Mouse (Mus musculus): ENCODE results near the gene Cep68.

The Cep68 gene

GRCm38 (mm10) chr11:20249296-20250110 lies at the start of gene Cep68:
Gene Cep68, minus strand, starts transcription at chr11:20249429.
- POLR2A ChIA-PET = interaction anchor here (0.5 to 7.6 kb wide), 92 partner anchors 8 to 667 kb away, joined by 3 to 134 read pairs (median 4); partner anchors contain the start of genes Actr2 (in 3 of the 4), Rab1a (in 3 of the 4), Slc1a4 (in 3 of the 4) and Sertad2 (in 1 of the 4)
- CTCF ChIA-PET = interaction anchor here (0.5 to 1.7 kb wide), 18 partner anchors 13 to 406 kb away, joined by 3 to 13 read pairs (median 4); partner anchors contain the start of genes Slc1a4 (in 2 of the 4) and Rab1a (in 1 of the 4)

DNA sequence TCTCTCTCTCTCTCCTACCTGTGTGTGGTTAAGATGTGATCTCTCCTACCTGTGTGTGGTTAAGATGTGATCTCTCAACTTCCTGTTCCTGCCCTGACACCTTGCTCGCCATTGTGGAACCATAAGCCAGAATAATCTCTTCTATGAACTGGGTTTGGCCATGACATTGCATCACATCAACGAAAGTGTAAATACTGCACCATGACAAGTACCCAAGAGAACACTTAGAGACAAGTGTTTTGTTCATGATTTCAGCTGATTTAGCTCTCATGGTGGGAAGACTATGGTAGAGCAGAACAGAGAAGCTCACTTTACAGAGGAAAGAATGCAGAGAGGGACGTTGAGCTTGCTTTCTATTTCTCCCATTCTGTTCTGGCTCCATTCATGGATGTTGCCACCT lies 35.2 kb upstream of the Cep68 start:
- POLR2A ChIA-PET = interaction anchor here in 2 of 4 experiments (0.9 to 1.5 kb wide), 3 partner anchors 17 to 116 kb away, joined by 3 to 5 read pairs (median 3); partner anchors contain the start of gene Slc1a4 (in 1 of the 2)
- CTCF ChIA-PET = interaction anchor here in 2 of 4 experiments (0.6 to 1.0 kb wide), 2 partner anchors 22 to 113 kb away, joined by 3 read pairs; no protein-coding TSS in a partner anchor

- CTCF ChIA-PET = no interaction called here
- POLR2A ChIA-PET = interaction anchor here in 1 of 4 experiments (1.2 kb wide), 1 partner anchor 50 kb away, joined by 5 read pairs; the partner anchor contains the start of gene Slc1a4
Measured at GRCm38 (mm10) chr11:20282601-20283219, 33.5 kb upstream of the Cep68 start.

GRCm38 (mm10) chr11:20280982-20281381 lies 31.8 kb upstream of the Cep68 start:
- CTCF ChIA-PET = no interaction called here
- POLR2A ChIA-PET = interaction anchor here in 2 of 4 experiments (0.5 to 0.6 kb wide), 2 partner anchors 180 to 1377 kb away, joined by 4 read pairs; no protein-coding TSS in a partner anchor

- ChIA-PET CTCF (interaction anchor here in 2 of 4 experiments (0.7 to 1.3 kb wide), 2 partner anchors 16 to 436 kb away, joined by 3 to 6 read pairs; no protein-coding TSS in a partner anchor), POLR2A (interaction anchor here in 1 of 4 experiments (1.1 kb wide), 1 partner anchor 9 kb away, joined by 4 read pairs; no protein-coding TSS in a partner anchor)
Measured at GRCm38 (mm10) chr11:20278702-20279101, 29.5 kb upstream of the Cep68 start.

DNA sequence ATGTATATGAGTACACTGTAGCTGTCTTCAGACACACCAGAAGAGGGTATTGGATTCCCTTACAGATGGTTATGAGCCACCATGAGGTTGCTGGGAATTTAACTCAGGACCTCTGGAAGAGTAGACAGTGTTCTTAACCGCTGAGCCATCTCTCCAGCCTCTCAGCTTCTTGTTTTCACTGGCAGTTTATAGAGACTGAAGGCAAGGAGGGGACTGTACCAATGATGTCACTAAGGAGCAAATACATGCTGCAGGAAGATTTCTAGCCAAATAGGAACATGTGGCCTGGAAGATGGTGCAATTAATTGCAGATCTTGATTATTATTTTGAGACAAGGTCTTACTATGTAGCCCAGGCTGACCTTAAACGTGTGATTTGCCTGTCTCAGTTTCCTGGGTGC lies 27.9 kb upstream of the Cep68 start:
- CTCF ChIA-PET = interaction anchor here in 1 of 4 experiments (1.0 kb wide), 1 partner anchor 14 kb away, joined by 3 read pairs; no protein-coding TSS in a partner anchor
- POLR2A ChIA-PET = interaction anchor here in 1 of 4 experiments (0.7 kb wide), 1 partner anchor 525 kb away, joined by 7 read pairs; no protein-coding TSS in a partner anchor

DNA sequence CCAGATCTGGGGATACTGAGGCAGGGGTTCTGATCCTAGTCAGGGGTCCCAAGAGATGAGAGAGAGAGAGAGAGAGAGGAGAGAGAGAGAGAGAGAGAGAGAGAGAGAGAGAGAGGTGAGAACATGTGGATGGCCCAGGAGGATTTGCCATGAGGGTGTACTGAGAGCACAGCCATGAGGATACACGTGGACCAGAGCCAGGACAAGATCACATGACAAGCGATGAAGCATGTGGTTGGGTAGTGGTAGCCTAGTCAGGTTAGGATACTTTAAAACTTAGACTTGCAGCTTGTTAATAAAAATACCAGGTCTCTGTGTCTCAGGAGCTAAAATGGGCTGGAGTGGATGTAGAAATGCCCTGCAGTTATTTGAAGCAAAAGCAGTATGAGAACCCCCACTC lies 26.7 kb upstream of the Cep68 start:
- POLR2A ChIA-PET = interaction anchor here in 1 of 4 experiments (0.7 kb wide), 1 partner anchor 286 kb away, joined by 4 read pairs; no protein-coding TSS in a partner anchor
- CTCF ChIA-PET = interaction anchor here in 1 of 4 experiments (0.8 kb wide), 1 partner anchor 256 kb away, joined by 4 read pairs; no protein-coding TSS in a partner anchor

GRCm38 (mm10) chr11:20269885-20270284 lies 20.7 kb upstream of the Cep68 start:
- CTCF ChIA-PET = no interaction called here

DNA sequence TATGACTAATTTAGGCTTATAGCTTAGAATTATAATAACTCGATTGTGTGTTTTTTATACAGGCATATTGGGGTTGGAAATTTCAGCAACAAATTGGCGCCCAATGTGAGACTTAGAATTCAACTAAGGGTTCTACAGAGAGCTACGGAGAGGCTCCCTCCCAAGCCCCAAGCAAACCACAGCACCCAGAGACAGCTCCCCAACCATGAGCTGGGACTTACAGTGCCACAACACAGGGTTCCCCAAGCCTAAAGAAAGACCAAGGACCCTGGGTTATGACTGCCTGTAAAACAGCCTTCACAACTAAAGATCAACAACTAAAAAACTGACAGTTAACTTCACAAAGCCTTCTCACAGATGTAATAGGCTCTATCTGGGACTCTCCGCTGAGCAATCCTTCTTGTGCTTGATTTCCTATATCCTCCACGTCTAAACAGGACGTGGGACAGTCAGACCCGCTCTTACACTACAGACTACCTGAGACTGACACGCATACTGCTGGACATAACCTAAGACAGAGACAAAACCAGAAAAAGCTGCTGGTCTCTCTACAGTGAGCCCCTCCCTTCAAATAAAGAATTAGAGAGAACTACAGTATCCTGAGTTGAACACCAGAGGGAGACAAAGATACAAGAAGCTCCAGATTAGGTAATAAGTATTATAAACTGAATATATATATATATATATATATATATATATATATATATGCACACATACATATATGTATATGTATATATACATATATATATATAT lies 13.6 kb upstream of the Cep68 start:
- CTCF ChIA-PET = interaction anchor here (0.5 to 2.4 kb wide), 45 partner anchors 10 to 620 kb away, joined by 3 to 17 read pairs (median 4); partner anchors contain the start of genes Cep68 (in 2 of the 4) and Slc1a4 (in 1 of the 4)
- POLR2A ChIA-PET = interaction anchor here (0.6 to 2.5 kb wide), 14 partner anchors 9 to 337 kb away, joined by 3 to 18 read pairs (median 4); partner anchors contain the start of genes Cep68 (in 4 of the 4) and Slc1a4 (in 1 of the 4)

More at GRCm38 (mm10) chr11:20269885-20270284, 20.7 kb upstream of the Cep68 start:
- POLR2A ChIA-PET = interaction anchor here in 1 of 4 experiments (0.8 kb wide), 1 partner anchor 9 kb away, joined by 4 read pairs; no protein-coding TSS in a partner anchor

DNA sequence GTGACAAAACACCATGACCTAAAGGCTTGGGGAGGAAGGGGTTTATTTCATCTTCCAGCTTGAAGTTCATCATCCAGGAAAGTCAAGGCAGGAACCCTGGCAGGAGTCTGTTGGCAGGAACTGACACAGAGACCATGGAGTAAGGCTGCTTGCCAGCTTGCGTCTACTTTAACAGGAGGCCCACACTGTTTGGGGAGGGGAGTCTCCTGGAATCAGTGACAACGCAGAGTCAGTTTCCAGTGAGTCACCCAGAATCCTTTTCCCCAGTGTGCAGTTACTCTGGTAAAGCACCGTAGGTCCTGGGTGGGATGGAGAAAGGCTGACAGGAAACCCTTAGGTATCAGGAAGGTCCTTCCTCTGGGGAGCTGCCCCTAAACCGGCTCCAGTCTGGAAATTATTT lies 5.6 kb upstream of the Cep68 start:
- CTCF ChIA-PET = no interaction called here
- POLR2A ChIA-PET = interaction anchor here in 2 of 4 experiments (1.0 to 1.5 kb wide), 2 partner anchors 8 to 11 kb away, joined by 4 read pairs; no protein-coding TSS in a partner anchor

DNA sequence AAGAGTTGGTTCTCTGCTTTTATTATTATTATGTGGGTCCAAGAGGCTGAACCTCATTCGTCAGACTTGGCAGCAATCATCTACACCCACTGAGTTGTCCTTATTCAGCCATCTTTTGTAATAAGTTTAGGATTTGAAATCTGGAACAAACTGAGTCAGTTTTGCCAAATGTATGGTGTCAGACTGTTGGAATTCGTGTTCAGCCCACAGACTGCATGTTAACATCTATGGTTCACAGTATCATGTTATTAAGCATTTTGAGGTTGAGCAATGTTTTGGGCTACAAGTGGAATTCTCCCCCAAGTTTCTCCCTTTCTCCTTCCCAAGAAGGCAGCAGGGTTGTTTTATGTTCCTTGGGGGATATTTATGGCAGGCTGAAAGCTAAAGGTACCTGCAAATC lies 3.9 kb upstream of the Cep68 start:
- ChIA-PET CTCF (no interaction called here), POLR2A (interaction anchor here in 2 of 4 experiments (1.0 to 7.6 kb wide), 3 partner anchors 10 to 22 kb away, joined by 3 to 134 read pairs (median 3); no protein-coding TSS in a partner anchor)

DNA sequence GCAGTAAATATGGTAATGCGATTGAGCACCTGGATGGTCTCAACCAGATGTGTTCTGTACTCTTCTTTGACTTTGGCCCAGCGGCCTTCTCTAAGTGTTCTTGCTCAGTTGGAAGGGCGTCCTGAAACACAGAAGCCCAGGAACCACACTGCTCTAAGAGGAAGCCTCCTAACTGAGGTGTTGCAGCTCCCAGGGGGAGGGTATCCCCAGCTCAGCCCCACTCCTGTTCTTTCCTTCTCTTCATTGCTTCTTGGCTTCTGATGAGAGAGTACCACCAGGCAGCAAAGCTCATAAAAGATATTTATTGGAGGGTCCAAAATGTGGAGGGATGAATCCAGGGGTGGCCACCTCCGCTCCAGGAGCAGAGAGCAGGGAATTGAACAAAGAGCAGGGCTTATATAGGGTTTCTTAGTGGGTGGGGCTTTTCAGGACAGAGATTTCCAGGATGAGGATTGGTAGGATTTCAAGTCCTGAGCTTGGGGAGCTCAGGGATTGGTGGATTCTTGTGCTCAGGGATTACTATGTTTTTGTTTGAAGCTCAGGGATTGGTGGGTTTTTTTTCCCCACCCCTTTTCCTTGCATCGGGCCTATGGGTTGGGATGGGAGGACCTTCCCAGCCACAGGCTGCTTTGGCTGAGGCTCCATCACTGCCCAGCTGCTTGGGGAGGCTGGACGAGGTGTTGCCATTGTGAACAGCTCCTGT lies 1.4 kb upstream of the Cep68 start:
- POLR2A ChIA-PET = interaction anchor here (0.5 to 7.6 kb wide), 38 partner anchors 8 to 410 kb away, joined by 3 to 134 read pairs (median 8); partner anchors contain the start of genes Slc1a4 (in 3 of the 4), Actr2 (in 2 of the 4) and Rab1a (in 1 of the 4)
- CTCF ChIA-PET = interaction anchor here in 2 of 4 experiments (0.8 to 1.7 kb wide), 5 partner anchors 12 to 204 kb away, joined by 3 to 5 read pairs (median 4); partner anchors contain the start of gene Rab1a (in 1 of the 2)

- CTCF ChIA-PET = interaction anchor here in 2 of 4 experiments (0.5 to 1.6 kb wide), 15 partner anchors 12 to 413 kb away, joined by 3 to 13 read pairs (median 4); partner anchors contain the start of gene Slc1a4 (in 2 of the 2)
- POLR2A ChIA-PET = interaction anchor here (0.6 to 7.6 kb wide), 81 partner anchors 8 to 667 kb away, joined by 3 to 134 read pairs (median 5); partner anchors contain the start of genes Actr2 (in 3 of the 4), Rab1a (in 3 of the 4), Slc1a4 (in 3 of the 4) and Sertad2 (in 1 of the 4)
Measured at GRCm38 (mm10) chr11:20248840-20249239, 389 bp downstream of the Cep68 start.

DNA sequence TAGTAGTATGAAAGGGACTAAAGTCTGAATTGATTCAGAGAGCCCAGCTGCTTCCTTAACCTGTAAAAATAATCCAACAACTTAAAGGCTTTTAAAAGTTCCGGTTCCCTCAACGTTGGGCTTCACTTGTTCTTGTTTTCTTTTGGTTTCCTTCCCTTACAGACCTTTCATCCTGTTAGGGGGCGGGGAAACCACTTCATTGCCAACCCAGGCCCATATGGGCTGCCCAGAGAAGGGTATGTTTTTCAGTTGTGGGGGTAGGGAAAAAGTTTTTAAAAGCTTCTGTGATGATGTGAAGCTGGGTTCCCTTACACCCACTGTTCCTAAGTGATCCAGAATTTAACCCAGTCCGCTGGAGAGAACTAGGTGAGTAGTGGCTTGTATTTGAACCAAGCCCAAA lies 952 bp downstream of the Cep68 start:
- POLR2A ChIA-PET = interaction anchor here (0.8 to 7.6 kb wide), 38 partner anchors 8 to 668 kb away, joined by 3 to 134 read pairs (median 11); partner anchors contain the start of genes Rab1a (in 3 of the 4), Slc1a4 (in 3 of the 4), Actr2 (in 1 of the 4) and Sertad2 (in 1 of the 4)
- CTCF ChIA-PET = interaction anchor here in 1 of 4 experiments (0.9 to 1.4 kb wide), 3 partner anchors 12 to 413 kb away, joined by 3 to 6 read pairs (median 5); no protein-coding TSS in a partner anchor

DNA sequence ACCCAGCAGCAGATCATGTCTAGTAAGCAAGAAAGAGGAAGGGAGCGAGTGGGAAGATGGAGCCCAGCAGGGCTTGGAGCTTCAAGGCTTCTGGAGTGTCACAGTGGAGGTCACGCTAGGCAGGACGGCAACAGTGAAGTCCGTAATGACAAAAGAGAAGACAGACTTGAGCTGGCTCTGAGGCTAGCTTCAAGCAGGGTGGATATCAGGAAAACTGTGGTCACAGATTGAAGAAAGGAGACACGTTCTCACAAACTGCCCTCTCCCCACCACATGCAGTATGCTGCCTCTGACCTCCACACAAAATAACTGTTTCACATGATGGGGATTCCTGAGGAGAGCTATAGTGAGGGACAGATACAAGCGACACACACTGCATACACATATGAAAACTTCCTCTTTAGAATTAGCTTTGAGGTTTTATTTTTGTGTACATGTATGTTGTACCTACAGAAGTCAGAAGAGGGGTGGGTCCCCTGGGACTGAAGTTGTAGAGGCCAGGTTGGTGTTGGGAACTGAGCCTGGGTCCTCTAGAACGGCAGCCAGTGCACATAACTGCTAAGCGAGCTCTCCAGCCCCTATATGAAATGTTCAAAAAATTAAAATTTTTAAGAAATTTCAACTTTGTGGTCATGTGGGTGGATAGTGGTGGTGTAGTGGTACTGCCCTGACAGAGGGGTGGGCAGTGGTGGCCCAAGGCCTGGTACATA lies 1.9 kb downstream of the Cep68 start:
- ChIA-PET POLR2A (interaction anchor here in 3 of 4 experiments (0.6 to 7.6 kb wide), 18 partner anchors 9 to 384 kb away, joined by 3 to 134 read pairs (median 8); partner anchors contain the start of genes Rab1a (in 2 of the 3), Actr2 (in 1 of the 3), Sertad2 (in 1 of the 3) and Slc1a4 (in 1 of the 3)), CTCF (interaction anchor here in 1 of 4 experiments (0.7 kb wide), 1 partner anchor 180 kb away, joined by 3 read pairs; no protein-coding TSS in a partner anchor)

Measured in embryonic stem cell, embryonic (primary cell).